Mouse (Mus musculus): Measurements from ENCODE around the gene Ffar1.

DNA sequence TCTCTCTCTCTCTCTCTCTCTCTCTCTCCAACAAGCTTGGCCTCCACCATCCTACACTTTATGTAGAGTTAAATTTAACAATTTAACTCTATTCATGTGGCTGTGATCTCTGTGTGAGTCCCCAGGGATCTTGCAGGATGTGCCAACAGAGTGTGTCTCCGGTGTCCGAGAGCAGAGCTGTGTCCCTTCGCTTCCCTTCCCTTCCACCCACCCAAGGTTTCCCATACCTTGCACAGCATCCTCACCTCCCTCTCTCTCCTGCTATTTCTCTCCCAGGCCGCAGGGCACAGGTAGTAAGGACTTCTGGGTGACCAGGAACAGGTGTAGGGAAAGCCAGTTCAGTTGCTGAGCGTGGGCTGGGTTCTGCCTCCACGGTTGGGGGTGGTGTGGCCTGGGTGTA lies 17.6 kb upstream of the Ffar1 start:
- TF ChIP-seq CTCF (IDR thresholded peaks at IDR 0.05; ENCODE audit: low read depth, low read length) (no peak), GATA1 (IDR thresholded peaks at IDR 0.05; ENCODE audit: borderline replicate concordance, low read length) (no peak), POLR2AphosphoS5 (IDR thresholded peaks at IDR 0.05; ENCODE audit: insufficient replicate concordance, low read depth, low read length) (no peak), TAL1 (conservative IDR thresholded peaks at IDR 0.05; ENCODE audit: low read depth, low read length) (no peak)

Data from G1E (cell line).